Mouse (Mus musculus): Measurements from ENCODE around the gene Kcnh2.
"Not testable (repeated sequence)": the region's sequence is repeated elsewhere in the genome, so short reads cannot be mapped to it uniquely, and the experiment has no call there.

Gene Kcnh2

DNA sequence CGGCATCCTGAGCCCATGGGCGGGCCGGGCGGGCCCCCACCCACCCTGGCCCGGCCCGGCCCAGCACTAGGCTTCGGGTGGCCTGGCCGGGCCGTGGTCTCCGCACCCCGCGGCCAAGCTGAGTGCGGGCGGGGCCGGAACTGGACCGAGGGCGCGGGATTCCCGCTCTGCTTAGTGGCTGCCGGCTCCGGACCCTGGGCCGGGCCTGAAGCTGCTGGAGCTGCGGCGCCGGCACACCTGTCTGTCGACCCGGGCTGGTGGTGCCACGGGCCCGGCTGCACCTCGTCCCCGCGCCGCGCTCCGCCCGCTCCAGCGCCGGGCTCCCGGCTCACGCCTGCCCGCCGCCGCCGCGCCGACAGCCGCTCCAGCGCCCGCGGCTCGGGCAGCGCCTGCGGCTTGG lies at the start of gene Kcnh2:
Gene Kcnh2, minus strand, starts transcription at position 327 of the 400 bp plus-strand sequence.
- no peak for DNase-seq (ENCODE audit: low spot score in 2 of 2)

DNA sequence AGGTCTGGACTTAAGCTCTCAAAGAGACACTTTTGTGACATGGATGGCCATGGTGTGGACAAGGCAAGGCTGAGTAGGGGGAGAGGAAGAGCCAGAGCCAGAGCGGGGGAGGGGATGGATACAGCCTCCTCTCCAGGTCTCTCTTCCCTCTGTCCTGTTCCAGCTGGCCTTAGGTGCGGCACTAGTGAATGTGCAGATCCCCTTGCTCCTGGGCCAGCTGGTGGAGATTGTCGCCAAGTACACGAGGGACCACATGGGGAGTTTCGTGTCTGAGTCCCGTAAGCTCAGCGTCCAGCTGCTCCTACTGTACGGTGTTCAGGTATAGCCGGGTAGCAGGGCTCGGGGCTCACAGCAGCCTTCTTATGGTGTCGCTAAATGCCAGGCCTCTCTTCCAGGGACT lies 49.0 kb upstream of the Kcnh2 start:
- no peak for DNase-seq (ENCODE audit: low spot score in 2 of 2)

DNA sequence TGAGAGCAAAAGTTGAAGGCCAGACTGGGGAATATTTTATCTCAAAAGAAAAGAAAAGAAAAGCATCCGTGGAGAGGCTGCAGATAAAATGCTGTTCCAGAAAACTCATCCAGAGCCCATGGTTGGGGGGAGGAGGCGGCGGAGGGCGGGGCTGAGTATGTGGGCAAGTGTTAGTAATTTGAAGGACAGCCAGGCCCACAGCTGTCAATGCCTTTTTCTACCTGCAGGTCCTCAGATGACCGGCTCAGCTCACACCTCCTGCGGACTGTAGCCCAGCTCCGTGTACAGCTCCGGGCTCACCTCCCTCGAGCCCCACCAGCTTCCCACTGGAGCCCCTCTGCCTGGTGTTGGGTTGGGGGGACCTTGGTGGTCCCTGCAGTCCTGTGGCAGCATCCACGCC lies 48.3 kb upstream of the Kcnh2 start:
- no peak for DNase-seq (ENCODE audit: low spot score in 2 of 2)

DNA sequence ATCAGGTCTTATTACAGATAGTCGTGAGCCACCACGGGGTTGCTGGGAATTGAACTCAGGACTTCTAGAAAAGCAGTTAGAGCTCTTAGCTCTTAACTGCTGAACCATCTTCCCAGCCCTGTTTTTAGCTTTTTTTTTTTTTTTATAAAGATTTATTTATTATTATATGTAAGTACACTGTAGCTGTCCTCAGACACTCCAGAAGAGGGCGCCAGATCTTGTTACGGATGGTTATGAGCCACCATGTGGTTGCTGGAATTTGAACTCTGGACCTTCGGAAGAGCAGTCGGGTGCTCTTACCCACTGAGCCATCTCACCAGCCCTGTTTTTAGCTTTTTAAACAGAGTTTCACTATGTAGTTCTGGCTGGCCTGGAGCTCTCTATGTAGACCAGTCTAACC lies 44.9 kb upstream of the Kcnh2 start:
- not testable (repeated sequence) for DNase-seq (ENCODE audit: low spot score in 2 of 2)

DNA sequence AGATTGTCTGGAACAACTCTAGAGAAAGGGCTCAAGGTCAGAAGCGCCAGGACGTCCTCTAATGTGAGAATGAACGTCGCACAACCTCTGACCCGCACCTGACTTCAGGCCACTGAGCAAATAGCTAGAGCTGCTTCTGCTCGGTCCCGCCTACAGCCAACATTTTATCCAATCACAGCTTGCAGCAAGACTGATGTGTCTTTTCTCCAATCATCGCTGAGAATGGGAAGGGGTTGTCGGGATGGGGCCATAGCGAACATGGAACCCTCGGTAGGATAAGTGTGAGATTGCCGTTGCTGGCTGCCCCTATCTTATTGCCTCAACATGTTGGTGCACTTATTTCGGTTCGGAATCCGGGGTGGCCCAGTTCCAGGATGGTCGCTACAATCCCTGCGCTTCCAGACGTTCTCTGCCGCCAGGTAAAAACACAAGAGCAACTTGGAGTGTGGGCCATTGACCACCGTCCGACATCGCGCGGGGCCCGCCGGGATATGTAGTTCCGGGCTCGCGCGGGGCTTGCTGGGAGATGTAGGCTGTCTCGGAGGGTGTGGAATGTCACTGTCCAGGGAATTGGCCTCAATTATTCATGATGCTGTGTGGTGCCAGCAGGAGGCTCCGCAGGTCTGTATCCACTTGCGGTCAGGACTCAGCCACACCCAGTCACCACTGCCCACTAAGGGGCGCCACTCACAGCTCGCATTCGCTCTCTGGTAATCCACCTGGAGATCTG lies 42.9 kb upstream of the Kcnh2 start:
- peak; percentile 90 to 93 for DNase-seq (ENCODE audit: low spot score in 2 of 2)

DNA sequence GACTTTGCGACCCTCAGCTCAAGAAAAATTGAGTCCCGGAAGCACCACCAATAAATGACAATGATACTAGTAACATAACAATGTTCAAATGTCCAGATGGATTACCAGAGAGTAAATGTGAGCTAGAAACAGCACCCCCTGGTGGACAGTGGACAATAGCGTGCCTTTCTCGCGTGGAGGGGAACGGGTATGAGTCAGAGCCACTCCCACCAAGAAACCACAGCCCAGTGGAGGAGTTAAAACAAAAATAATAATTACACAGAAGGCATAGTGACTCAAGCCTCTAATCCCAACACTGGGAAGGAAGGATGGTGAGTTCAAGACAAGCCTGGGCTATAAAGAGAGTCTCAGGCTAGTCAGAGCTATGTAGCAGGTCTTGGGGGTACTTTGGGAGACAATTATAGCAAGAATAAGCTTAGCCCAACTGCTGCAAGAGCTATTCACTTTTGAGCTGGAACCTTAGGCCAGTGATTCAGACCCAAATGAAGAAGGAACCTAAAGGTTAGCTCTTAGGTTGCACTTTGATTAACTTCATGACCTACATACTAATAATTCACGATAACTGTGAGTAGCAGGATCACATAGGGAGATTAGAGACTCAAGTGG lies 42.1 kb upstream of the Kcnh2 start, which contains the start of gene Abcb8:
Gene Abcb8, plus strand, starts transcription at position 272 of the 606 bp plus-strand sequence.
- DNase-seq (ENCODE audit: low spot score in 2 of 2), result peak; percentile 81 to 95

DNA sequence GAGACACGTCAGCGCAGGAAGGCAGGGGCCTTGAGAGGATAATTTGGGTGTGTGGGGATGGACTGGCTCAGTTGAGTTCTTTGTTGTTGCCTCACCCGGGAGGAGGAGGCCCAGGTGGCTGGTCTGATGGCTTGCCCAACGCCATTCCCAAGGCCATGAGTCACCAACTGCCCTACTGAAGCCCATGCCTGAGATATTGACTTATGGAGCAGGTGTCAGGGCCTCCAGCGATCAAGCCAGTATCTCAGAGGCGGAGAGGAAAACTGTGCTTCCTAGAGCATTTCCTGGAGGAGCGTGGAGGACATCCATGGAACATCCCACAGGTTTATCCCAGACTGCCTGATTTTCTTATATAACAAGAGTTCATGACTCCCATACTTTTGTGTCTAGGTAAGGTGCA lies 41.3 kb upstream of the Kcnh2 start:
- no peak for DNase-seq (ENCODE audit: low spot score in 2 of 2)

DNA sequence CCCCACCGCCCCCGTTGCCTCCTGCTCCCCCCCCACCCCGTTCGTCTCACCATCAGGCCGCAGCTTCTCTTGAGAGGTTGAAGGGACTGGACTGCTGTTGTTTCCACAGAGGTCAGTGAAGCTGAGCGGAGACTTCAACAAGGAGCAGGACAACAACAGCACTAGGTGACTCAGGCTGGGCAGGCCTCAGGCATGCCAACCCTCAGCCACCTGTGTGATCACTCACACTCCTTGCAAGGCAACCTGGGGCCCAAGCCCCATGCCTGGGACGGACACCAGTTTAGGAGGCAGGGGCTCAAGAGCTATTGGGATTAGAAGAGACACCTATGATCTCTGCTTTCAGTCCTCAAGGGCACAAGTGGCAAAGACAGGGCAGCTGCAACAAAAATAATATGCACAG lies 40.5 kb upstream of the Kcnh2 start, which contains the start of gene Atg9b:
Gene Atg9b, minus strand, starts transcription at position 280 of the 400 bp plus-strand sequence.
- no peak for DNase-seq (ENCODE audit: low spot score in 2 of 2)

DNA sequence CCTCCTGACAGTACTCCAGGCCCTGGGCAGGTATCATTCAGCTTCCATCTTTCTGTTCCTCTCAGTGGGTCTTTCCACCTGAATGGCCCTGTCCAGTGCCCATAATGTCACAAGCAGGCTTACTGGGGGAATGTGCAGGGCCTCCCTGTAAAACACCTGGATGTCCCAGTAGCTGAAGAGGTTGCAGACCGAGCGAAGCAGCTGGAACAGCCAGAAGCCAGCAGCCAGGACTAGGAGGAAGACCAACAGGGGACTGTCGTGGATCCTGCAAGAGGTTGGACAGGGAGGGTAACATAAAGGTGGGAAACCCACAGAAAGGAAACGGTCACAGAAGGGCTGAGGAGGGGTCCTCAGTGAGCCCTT lies 38.2 kb upstream of the Kcnh2 start:
- no peak for DNase-seq (ENCODE audit: low spot score in 2 of 2)

DNA sequence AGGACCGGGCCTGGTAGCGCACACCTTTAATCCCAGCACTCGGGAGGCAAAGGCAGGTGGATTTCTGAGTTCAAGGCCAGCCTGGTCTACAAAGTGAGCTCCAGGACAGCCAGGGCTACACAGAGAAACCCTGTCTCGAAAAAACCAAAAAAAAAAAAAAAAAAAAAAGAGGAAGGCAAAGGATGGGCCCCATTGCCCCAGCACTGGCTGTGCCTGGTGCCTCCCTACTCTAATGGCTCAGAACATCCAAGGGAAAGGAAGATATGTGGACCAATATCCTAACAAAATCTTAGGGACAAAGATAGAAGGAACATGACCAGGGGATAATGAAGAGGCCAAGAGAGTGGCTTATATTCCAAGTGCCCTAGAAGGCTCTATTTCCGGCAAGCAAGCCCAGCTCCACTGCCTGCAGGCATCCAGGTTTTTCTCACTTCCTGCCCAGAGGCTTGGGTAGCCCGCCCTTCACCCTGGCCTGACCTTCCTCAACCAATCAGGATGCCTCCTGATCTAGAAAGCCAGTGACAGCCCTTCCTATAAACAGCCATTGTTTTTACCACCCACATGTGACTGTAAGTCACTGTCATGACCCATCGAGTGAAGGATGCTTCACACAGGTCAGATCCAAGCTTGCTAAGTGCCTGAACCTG lies 37.7 kb upstream of the Kcnh2 start:
- no peak for DNase-seq (ENCODE audit: low spot score in 2 of 2)

DNA sequence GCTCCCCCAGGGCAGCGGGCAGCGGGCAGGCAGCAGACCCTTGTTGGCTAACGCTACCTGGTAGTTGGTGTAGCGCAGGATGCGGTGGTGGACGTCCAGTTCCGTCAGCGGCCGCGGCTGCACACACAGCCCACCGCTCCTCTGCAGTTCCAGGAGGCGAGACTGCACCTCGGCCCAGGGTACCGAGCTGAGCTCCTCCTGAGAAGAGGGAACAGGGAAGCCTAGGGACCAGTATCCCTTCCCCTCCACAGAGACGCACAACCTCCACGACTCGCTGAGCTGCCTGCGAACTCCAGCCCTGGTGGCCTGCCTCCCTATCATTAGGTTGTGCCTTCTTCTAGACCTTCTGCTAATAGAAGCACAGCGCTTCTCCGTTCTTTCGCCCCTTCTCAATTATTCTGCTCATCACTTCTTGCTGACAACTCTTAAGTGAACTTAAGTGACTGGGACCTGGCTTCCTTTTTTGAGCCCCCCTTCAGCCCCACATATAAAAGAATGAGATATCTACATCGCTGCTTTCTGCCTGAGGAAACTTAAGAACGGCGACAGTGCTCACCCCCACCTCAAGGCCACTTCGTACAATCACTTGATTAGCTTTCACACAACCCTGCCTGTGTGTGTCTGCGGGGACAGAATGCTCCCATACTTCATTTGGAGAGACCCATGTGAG lies 37.0 kb upstream of the Kcnh2 start:
- peak in 1 of 2 experiments; percentile 65 for DNase-seq (ENCODE audit: low spot score in 2 of 2)

DNA sequence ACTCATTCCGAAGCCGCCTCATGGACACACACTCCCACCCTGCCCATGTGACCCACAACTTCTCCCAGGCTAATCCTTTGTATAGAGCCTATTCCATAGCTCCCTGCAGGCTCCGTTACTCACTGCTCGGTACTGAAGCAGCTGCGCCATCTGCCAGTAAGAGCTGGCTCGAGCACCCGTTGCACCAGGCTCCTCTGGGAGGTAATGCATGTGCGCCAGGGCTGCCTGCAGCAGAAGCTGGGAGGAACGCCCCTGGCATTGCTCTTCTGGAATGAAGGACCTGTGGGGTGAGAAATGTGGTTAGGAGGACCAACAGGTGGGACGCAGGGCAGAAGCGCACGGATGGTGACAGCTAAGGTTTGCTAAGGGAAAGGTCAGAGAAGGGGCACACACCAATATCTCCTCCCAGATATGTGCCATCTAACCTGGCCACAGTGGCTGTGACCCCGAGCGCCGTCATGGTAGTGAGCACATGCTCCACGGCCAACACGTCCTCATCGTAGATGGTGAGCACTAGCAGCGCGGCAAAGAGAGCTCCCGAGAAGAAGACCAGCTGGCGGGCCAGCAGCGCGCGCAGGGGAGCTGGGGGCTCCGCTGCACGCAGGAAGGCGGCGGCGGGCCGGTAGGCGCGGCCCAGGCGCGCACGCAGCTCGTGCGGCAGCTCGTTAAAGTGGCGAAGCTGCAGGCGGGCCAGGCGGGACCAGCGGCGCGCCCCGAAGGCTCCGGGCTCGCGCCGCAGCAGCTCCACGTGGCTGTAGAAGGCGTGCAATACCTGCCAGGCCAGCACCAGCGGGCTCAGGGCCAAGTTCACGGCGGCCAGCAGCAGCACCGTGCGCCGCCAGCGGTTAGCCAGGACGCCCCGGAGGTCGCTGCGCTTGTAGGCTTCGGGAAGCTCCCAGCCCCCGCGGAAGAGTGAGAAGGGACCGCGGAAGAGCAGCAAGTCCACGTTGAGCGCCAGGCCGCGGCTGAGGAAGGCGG lies 36.1 kb upstream of the Kcnh2 start:
- peak in 1 of 2 experiments; percentile 67 for DNase-seq (ENCODE audit: low spot score in 2 of 2)

DNA sequence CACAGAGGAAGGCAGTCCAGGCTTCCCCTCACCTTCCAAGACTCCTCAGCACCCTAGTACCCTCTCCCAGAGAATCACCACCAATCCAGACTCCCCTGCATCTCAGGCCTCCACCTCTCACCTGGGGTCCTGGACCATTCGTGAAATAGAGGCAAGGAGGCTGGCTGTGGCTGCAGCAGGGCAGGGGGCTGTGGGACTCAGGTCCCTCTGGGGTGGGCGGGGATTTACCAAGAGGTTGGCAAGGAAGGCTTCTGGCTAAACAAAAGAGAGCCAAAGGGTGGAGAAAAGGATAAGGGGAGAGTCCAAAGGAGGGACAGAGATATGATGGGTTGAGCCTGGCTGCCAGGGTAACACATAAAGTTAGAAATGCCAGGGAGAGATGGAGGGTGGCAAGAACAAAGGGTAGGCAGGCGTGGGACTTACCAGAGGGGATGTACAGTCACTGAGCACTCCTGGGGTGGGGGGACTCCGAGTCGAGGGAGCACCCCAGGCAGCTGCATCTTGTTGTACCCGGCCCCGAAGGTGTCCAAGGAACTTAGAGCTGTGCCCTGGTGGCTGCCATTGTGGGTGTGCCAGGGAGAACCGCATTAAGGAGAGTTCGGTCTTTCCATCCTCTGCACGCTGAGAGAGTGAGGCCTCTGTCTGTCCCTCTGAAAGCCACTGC lies 34.6 kb upstream of the Kcnh2 start:
- no peak for DNase-seq (ENCODE audit: low spot score in 2 of 2)

DNA sequence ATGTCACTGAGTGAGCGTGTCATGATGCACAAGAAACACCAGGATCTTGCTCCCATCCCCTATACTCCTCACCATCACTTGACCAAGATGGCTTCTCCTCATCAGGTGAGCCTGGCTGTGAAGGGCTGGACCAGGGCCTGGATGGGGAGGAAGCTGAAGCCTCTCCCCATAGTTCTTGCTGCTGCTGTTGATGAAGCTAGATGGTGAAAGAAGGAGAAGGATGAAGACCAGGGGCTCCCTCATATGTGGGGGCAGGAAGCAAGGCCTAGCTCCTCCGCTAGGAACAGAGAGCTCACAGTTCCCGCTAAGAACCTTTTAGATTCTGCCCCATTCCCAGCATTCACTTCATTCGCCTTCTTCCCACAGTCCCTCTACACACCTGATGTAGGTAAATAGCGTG lies 34.0 kb upstream of the Kcnh2 start:
- no peak for DNase-seq (ENCODE audit: low spot score in 2 of 2)

DNA sequence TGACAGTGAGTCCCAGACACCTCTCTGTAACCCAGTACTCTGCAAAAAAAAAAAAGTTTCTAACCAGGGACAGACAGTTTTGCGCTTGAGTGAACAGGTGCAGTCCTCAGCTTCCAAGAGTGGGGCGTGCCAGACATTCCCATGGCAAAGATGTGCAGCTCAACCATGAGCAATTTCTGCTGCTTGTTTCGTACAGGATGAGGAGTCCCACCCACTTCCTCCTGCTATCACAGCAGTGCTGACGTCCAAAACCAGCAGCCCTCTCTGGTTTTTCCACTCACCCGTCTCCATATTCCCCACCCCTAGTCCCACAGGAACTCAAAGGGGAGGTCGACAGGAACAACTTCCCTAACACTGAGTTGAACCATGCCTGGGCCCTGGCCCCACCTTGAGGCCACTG lies 33.0 kb upstream of the Kcnh2 start:
- no peak for DNase-seq (ENCODE audit: low spot score in 2 of 2)

DNA sequence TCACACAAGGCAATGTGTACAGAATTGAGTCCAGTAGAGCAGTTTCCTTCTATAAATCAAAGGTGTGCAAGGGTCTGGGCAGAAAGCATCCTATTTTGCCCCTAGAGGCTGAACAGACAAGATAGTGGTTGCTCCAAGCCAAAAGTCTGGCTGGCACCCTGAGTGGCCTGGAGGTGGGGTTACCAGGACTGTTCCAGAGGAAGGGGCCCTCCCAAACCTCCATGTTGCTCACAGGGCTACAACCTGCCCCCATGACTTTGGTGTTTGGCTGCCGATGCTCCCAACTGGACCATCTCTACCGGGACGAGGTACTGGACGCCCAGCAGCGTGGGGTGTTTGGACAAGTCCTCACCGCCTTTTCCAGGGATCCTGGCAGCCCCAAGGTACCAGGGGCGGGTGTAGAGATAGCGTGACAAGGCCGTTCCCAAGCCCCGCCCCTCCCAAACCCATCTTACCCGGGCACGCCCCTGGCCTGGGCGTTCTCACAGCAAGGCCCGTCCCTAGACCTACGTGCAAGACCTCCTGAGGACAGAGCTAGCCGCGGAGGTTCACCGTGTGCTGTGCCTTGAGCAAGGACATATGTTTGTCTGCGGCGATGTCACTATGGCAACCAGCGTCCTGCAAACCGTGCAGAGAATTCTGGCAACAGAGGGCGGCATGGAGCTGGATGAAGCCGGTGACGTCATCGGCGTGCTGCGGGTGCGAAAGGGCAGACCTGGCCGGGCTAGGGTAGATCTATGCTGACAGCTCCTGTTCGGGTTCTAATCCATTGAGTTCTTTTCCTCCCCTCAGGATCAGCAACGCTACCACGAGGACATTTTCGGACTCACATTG lies 31.8 kb upstream of the Kcnh2 start:
- peak; percentile 84 to 92 for DNase-seq (ENCODE audit: low spot score in 2 of 2)

DNA sequence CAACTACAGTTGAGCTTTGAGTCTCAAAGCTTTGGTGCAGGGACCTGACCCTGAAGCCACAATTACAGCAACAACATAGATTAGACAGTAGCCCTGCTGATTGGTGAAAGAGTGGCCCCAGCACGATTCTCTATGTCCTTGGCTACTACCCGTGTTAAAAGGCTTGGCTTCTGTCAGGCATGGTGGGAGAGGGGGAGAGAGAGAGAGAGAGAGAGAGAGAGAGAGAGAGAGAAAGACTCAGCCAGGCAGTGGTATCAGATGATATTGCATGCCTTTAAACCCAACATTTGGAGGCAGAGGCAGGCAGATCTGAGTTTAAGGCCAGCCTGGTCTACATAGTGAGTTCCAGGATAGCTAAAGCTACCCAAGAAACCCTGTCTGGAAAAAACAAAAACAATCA lies 30.6 kb upstream of the Kcnh2 start:
- no peak for DNase-seq (ENCODE audit: low spot score in 2 of 2)

DNA sequence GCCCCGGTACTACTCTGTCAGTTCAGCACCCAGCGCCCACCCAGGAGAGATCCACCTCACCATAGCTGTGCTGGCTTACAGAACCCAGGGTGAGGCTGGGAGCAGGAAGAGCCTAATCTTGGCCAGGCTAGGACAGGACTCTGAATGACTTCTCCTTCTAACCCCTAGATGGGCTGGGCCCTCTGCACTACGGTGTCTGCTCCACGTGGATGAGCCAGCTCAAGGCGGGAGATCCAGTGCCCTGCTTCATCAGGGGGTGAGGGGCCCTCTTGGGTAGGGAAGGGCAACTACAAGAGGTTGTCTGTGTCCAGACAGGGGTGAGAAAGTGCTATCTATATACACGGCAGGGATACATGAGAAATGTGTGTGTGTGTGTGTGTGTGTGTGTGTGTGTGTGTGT lies 30.1 kb upstream of the Kcnh2 start:
- DNase-seq (ENCODE audit: low spot score in 2 of 2), result no peak

DNA sequence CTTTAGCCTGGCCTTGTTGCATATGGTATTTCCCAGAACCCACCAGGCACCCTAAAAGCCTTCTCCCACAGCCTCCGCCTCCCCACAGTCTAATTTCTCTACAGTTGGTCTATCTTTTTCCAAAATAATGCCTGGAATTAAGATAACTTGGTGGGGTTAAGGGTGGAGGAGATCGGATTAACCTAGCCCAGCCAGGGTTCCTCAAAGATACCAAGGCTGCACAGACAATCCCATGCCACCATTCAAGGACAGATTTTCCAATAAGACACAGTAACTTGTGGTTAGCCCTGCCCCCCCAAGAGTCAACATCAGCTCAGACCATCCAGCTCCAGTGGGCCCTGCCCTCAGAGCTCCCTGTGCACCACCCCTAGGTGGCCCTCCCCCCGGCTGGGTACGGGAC lies 29.1 kb upstream of the Kcnh2 start:
- DNase-seq (ENCODE audit: low spot score in 2 of 2), result no peak

DNA sequence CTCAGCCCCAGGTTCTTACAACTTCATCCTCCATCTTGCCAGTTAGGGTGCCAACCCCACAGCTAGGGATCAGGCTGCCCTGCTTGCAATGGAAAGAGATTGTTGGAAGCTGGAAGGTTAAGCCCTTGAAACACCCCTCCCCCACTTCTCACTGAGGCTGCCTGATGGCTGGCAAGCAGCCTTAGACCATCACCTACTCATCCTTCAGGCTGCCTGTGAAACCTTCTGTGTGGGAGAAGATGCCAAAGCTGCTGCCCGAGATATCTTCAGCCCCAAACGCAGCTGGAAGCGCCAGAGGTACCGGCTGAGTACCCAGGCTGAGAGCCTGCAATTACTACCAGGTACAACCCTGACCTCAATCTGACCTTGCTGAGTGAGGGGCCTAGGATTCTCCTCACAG lies 28.1 kb upstream of the Kcnh2 start:
- DNase-seq (ENCODE audit: low spot score in 2 of 2), result no peak
